Mouse (Mus musculus) myocyte (in vitro differentiated cells): ENCODE measurements at regions not wholly inside any gene's neighbourhood (a gene's known extent, or its start where the extent isn't known, plus 50 kb on each side); places are given as distances from the start of the nearest gene placed in this dataset.

Experiments used
- E2F4 ChIP-seq: IDR thresholded peaks from one replicate; pipeline ENCODE4 v1.6.1; 2011; ENCODE audit warnings: mild to moderate bottlenecking, control low read depth, moderate library complexity; ENCODE audit not compliant: insufficient read depth
- MAX ChIP-seq: IDR thresholded peaks from one replicate; pipeline ENCODE4 v1.6.1; 2011; ENCODE audit warnings: low read depth, mild to moderate bottlenecking, control low read depth
- MYOD1 ChIP-seq, 3 experiments: IDR thresholded peaks; one replicate each; pipeline ENCODE4 v1.6.1; 2011; ENCODE audit warnings: control low read depth in 2 of 3, low read depth in 2 of 3, mild to moderate bottlenecking in 2 of 3, moderate library complexity in 1 of 3; ENCODE audit not compliant: insufficient read length in 2 of 3, control insufficient read depth in 1 of 3
- POLR2A ChIP-seq: IDR thresholded peaks from one replicate; pipeline ENCODE4 v1.6.1; 2011; ENCODE audit warnings: low read depth, mild to moderate bottlenecking, control low read depth, moderate library complexity; ENCODE audit not compliant: insufficient read length
- REST ChIP-seq: IDR thresholded peaks from one replicate; pipeline ENCODE4 v1.6.1; 2011; ENCODE audit warnings: mild to moderate bottlenecking, control low read depth, moderate library complexity; ENCODE audit not compliant: insufficient read depth, insufficient read length
- SRF ChIP-seq: IDR thresholded peaks from one replicate; pipeline ENCODE4 v1.6.1; 2011; ENCODE audit warnings: low read depth; ENCODE audit not compliant: control insufficient read depth, insufficient read length
- TCF12 ChIP-seq: IDR thresholded peaks from one replicate; pipeline ENCODE4 v1.6.1; 2011; ENCODE audit warnings: mild to moderate bottlenecking, control low read depth; ENCODE audit not compliant: poor library complexity, insufficient read depth, severe bottlenecking
- USF1 ChIP-seq: IDR thresholded peaks from one replicate; pipeline ENCODE4 v1.6.1; 2011; ENCODE audit warnings: low read depth, mild to moderate bottlenecking, control low read depth, moderate library complexity

- TF ChIP-seq MAX (no peak), POLR2A (no peak), E2F4 (no peak), SRF (no peak), USF1 (no peak), TCF12 (no peak), MYOD1 (IDR thresholded peaks at IDR 0.05; ENCODE audit: control insufficient read depth in 1 of 3, insufficient read length in 2 of 3, low read depth in 2 of 3) (peak in 1 of 3 experiments; percentile 30), REST (no peak)
Measured at GRCm38 (mm10) chr13:102064590-102065273, 296.7 kb upstream of the Pik3r1 start.
